Mouse (Mus musculus) hindbrain, embryonic 15.5 days (tissue): ENCODE data around the gene Fam69b. TPM values are rescaled to one million over a fixed set of nuclear protein-coding genes. Genes with fewer than 3 reads are reported as not detected.

ENCODE experiments used
- ATAC-seq: fragments of 200-750 bp; cut with Nextera tagmentation; 2 replicates; pipeline ENCODE4 v1.8.0; 2017; ENCODE audit warnings: low read depth, moderate number of reproducible peaks, moderate TSS enrichment; ENCODE audit not compliant: low FRiP score
- H3K27ac ChIP-seq: fragments of 300-500 bp; sonication (generic); replicated peaks from 2 replicates; pipeline ENCODE4 v1.5.1; 2015; ENCODE audit warnings: mild to moderate bottlenecking, inconsistent platforms
- H3K27me3 ChIP-seq: fragments of 300-500 bp; sonication (generic); 2 replicates; pipeline ENCODE4 v1.6.1; 2015; ENCODE audit warnings: control low read depth, inconsistent platforms
- H3K36me3 ChIP-seq: fragments of 300-500 bp; sonication (generic); 2 replicates; pipeline ENCODE4 v1.6.1; 2015; ENCODE audit warnings: control low read depth, inconsistent platforms
- H3K4me1 ChIP-seq: fragments of 300-500 bp; sonication (generic); replicated peaks from 2 replicates; pipeline ENCODE4 v1.6.1; 2015; ENCODE audit warnings: control low read depth, inconsistent platforms
- H3K4me2 ChIP-seq: fragments of 300-500 bp; sonication (generic); 2 replicates; pipeline ENCODE4 v1.6.1; 2015; ENCODE audit warnings: moderate library complexity, mild to moderate bottlenecking, inconsistent platforms
- H3K4me3 ChIP-seq: fragments of 300-500 bp; sonication (generic); 2 replicates; pipeline ENCODE4 v1.5.1; 2015; ENCODE audit warnings: mild to moderate bottlenecking, inconsistent platforms
- H3K9ac ChIP-seq: fragments of 300-500 bp; sonication (generic); 2 replicates; pipeline ENCODE4 v1.6.1; 2015; ENCODE audit warnings: inconsistent platforms
- H3K9me3 ChIP-seq: fragments of 300-500 bp; sonication (generic); 2 replicates; pipeline ENCODE4 v1.6.1; 2016; ENCODE audit warnings: control low read depth, inconsistent platforms
- WGBS: fragments of 180-500 bp; shearing (Covaris S2); methylation state at CpG from one replicate; pipeline ENCODE4 v1.1.7; 2015; 5-methylcytosine and 5-hydroxymethylcytosine counted together
- polyA plus RNA-seq: library from polyadenylated mRNA; unstranded; fragments of >200 nt; fragmentation: Nextera tagmentation; extraction: Ambion mirVana; gene quantifications from 2 replicates; pipeline ENCODE4 v1.2.1, GENCODE M21; 2015

Fam69b gene
- 138 and 152 TPM in 2 replicates for polyA plus RNA-seq

DNA sequence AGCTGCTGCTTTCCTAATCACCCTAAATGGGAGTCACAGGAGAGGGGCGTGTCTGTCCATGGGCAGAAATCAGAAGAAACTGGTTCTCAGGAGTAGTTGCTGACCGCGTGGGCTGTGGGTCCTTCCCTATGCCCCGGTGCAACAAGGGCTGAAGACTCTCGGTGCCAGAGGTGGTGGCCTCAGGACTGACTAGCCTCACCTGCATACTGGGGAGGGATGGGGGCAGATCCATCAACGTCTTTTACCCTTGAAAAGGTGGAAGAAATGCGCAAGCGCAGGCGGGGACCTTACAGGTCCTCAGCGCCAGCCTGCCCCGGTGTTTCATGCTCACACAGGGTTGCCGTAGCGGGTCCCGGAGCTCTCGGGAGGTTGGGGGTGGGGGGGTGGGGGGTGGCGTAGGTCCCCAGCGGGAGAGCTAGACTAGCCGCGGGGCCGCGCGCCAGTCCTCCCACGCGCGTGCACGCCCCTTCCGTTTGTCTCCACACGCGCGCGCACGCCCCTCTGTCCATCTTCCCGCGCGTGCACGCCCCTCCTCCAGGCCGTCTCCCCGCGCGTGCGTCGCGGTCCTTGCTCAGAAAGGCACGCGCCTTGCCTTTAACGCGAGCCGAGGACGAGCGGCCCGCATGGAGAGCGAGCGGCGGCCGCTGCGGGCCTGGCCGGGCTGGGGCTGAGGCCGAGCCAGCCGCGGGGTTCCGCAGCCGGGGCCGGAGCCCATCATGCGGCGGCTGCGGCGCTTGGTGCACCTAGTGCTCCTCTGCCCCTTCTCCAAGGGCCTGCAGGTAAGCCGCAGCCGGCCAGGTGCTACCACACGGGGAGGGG, at the start of gene Fam69b:
Gene Fam69b, plus strand, starts transcription at position 537 of the 819 bp plus-strand sequence.
- H3K4me1 ChIP-seq: peaks cover 51% of the 10 kb centered on the region
- H3K27me3 ChIP-seq: no peaks in the 10 kb centered on the region
- peak within 1 kb of the TSS; percentile 88 for H3K27ac ChIP-seq
- no peaks in the 10 kb centered on the region for H3K9me3 ChIP-seq
- H3K4me2 ChIP-seq: peak within 1 kb of the TSS; percentile 88
- 1% methylated on average over 58 of the region's 70 CpGs for WGBS
- H3K4me3 ChIP-seq: peak within 1 kb of the TSS; percentile 79
- ATAC-seq: peak; percentile 77
- peak within 1 kb of the TSS; percentile 94 for H3K9ac ChIP-seq
- H3K36me3 ChIP-seq: no peaks in the 10 kb centered on the region

DNA sequence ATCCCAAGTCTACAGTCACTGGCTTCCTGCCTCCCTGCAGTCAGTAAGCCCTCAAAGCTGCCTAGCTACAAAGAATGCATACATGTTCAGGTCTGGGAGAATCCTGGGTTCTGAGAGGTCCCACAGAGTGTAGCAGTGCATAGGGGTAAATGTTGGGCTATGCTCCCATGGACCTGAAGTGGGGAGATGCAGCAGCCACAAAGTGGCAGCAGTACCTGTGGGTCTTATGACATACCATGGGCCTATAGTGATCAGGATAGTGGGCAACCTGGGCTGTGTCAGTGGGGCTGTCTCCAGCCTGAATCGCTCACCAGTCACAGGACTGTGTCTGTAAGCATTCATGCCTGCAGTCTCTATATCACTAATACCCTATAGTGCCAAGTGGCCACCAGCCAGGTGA, 48.5 kb upstream of the Fam69b start, which contains the start of gene Egfl7:
Gene Egfl7, plus strand, starts transcription at position 301 of the 400 bp plus-strand sequence.
- Histone ChIP-seq H3K9me3 (no peaks in the 10 kb centered on the region), H3K36me3 (no peaks in the 10 kb centered on the region), H3K4me2 (no peak within 1 kb of the TSS), H3K4me3 (no peak within 1 kb of the TSS), H3K27ac (no peak within 1 kb of the TSS), H3K4me1 (no peaks in the 10 kb centered on the region), H3K9ac (no peak within 1 kb of the TSS), H3K27me3 (no peaks in the 10 kb centered on the region)
- ATAC-seq: no peak
- 96% methylated on average over 1 of the region's 1 CpGs for WGBS

DNA sequence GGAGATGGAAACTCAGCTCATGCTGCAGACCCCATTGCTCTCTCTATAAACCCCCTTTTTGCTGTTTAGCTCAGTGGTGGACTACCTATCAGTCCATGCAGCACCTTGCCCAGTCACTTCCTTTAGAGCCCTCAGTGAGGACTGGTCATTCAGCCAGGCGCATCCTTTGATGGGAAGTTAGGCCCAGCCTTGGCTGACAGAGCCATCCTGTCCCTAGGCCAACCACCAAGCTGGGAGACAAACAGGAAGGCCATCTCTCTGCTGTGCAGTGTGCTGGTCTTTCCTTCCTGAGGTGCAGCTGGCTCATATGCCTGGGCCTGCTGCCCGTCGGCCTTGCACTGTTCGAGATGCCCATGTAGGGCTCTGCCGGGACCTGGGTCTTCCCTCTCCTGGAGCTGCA, 47.5 kb upstream of the Fam69b start:
- 95% methylated on average over 5 of the region's 5 CpGs for WGBS
- Histone ChIP-seq H3K9me3 (no peaks in the 10 kb centered on the region), H3K27ac (no peak overlapping the region), H3K27me3 (no peaks in the 10 kb centered on the region), H3K36me3 (no peaks in the 10 kb centered on the region), H3K4me2 (no peak overlapping the region), H3K4me3 (no peak overlapping the region), H3K4me1 (no peaks in the 10 kb centered on the region), H3K9ac (no peak overlapping the region)
- ATAC-seq: no peak

- H3K4me2 ChIP-seq: no peak overlapping the region
- H3K27me3 ChIP-seq: no peaks in the 10 kb centered on the region
- H3K4me3 ChIP-seq: no peak overlapping the region
- H3K36me3 ChIP-seq: no peaks in the 10 kb centered on the region
- H3K4me1 ChIP-seq: peaks cover 10% of the 10 kb centered on the region
- H3K27ac ChIP-seq: no peak overlapping the region
- no peak for ATAC-seq
- H3K9ac ChIP-seq: no peak overlapping the region
- H3K9me3 ChIP-seq: no peaks in the 10 kb centered on the region
- WGBS: 74% methylated on average over 2 of the region's 2 CpGs
These were observed 46.1 kb upstream of the Fam69b start for GRCm38 (mm10) chr2:26582203-26582602.

DNA sequence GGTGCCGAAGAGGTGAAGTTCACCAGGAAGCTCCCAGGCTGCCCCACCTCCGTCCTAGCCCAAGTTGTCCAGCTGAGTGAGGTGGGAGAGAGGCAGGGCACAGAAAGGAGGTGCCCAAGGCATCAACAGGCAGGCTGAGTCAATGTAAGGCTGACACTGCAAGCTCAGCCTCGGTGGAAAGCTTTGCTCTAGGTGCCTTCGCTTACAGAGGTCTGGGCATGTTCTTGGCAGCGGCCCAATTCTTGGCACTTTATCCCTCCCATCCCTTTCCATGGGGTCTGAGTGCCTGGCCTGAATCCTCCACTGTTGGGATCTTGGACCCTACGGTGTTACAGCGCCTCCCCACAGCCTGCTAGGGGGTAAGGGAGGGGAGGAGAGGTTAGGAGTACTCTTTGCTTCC, 45.5 kb upstream of the Fam69b start:
- no peak overlapping the region for H3K4me3 ChIP-seq
- no peaks in the 10 kb centered on the region for H3K27me3 ChIP-seq
- peaks cover 14% of the 10 kb centered on the region for H3K4me1 ChIP-seq
- no peaks in the 10 kb centered on the region for H3K9me3 ChIP-seq
- H3K9ac ChIP-seq: no peak overlapping the region
- no peaks in the 10 kb centered on the region for H3K36me3 ChIP-seq
- no peak overlapping the region for H3K4me2 ChIP-seq
- 74% methylated on average over 7 of the region's 7 CpGs for WGBS
- no peak for ATAC-seq
- H3K27ac ChIP-seq: peak overlapping the region; percentile 42; the same call in 1 of the 2 replicates

GRCm38 (mm10) chr2:26583640-26584039, 44.6 kb upstream of the Fam69b start:
- H3K36me3 ChIP-seq: no peaks in the 10 kb centered on the region
- H3K4me3 ChIP-seq: peak overlapping the region; percentile 8; the same call in 1 of the 2 replicates
- H3K9ac ChIP-seq: no peak overlapping the region
- peaks cover 14% of the 10 kb centered on the region for H3K4me1 ChIP-seq
- H3K9me3 ChIP-seq: no peaks in the 10 kb centered on the region
- H3K27ac ChIP-seq: no peak overlapping the region
- H3K27me3 ChIP-seq: no peaks in the 10 kb centered on the region
- WGBS: 77% methylated on average over 11 of the region's 11 CpGs
- no peak overlapping the region for H3K4me2 ChIP-seq
- no peak for ATAC-seq

- Histone ChIP-seq H3K4me1 (peaks cover 14% of the 10 kb centered on the region), H3K9ac (no peak overlapping the region), H3K9me3 (no peaks in the 10 kb centered on the region), H3K4me2 (no peak overlapping the region), H3K4me3 (peak overlapping the region; percentile 66), H3K27me3 (no peaks in the 10 kb centered on the region), H3K36me3 (no peaks in the 10 kb centered on the region), H3K27ac (no peak overlapping the region; the same call in 1 of the 2 replicates)
- no peak for ATAC-seq
- 56% methylated on average over 6 of the region's 6 CpGs for WGBS
These were observed 42.5 kb upstream of the Fam69b start for GRCm38 (mm10) chr2:26585713-26586112.

DNA sequence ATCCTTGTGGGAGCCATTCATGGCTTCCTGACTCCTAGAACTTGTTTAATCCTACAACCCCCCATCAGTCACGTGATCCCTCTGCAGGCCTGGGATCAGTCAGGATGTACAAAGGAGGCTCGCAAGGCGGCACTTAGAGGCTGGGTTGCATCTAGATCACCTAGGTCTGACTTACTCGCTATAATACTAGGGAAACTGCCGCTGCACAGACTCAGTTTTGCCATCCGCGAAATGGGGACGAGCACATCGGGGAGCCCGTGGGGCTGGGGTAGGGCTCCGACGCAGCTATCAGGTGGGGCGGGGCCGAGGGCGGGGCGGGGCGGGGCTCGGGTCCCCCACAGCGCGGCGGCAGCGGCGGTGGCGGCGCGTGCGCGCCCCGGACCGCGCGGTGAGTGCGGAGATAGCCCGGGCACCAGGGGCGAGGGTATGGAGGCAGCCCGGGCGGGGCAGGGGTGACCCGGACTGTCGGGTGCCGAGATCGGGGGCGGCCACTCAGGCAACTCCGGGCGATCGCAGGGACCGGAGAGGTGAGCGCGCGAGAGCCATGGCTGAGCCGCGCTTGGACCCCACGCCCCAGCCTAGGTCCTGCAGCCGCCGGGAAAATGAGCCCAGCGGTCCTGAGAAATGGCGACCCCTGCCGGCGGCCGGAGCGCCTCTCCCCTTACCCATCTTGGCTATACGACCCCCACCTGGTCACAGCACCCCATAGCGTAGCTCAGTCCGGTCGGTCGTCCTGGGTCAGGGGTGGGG, 41.8 kb upstream of the Fam69b start, which contains the start of gene Gm20532:
Gene Gm20532, plus strand, starts transcription at position 346 of the 750 bp plus-strand sequence.
- peaks cover 14% of the 10 kb centered on the region for H3K4me1 ChIP-seq
- H3K36me3 ChIP-seq: no peaks in the 10 kb centered on the region
- peak; percentile 86 for ATAC-seq
- H3K4me2 ChIP-seq: peak within 1 kb of the TSS; percentile 87
- H3K27me3 ChIP-seq: no peaks in the 10 kb centered on the region
- H3K27ac ChIP-seq: peak within 1 kb of the TSS; percentile 52
- H3K9ac ChIP-seq: peak within 1 kb of the TSS; percentile 61
- no peaks in the 10 kb centered on the region for H3K9me3 ChIP-seq
- under 1% methylated on average over 64 of the region's 65 CpGs for WGBS
- H3K4me3 ChIP-seq: peak within 1 kb of the TSS; percentile 66

GRCm38 (mm10) chr2:26587044-26587405, 41.2 kb upstream of the Fam69b start:
- ATAC-seq: no peak

DNA sequence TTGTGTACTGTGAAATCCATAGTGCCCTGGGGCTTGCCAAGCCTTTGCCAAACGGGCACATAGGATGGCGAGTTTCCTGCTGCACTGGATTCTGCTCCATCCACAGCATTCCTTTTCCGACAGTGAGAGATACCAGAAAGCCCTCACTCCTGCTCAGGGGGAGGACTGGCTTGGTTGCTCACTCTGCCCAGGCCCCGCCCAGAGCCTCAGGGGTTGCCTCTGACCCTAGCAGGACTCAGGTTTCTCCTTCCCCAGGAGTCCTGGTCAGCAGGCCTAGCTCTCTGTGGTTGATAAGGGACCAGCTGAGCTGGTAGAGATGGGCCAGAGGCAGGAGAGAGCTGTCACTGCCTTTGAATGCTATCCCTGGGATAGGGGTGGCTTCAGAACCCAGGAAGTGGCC, 39.7 kb upstream of the Fam69b start:
- Histone ChIP-seq H3K9ac (no peak overlapping the region), H3K4me2 (peak overlapping the region; percentile 16; the same call in 1 of the 2 replicates), H3K4me3 (no peak overlapping the region)

More at GRCm38 (mm10) chr2:26587044-26587405, 41.2 kb upstream of the Fam69b start:
- Histone ChIP-seq H3K9ac (peak overlapping the region; percentile 61), H3K4me2 (peak overlapping the region; percentile 87), H3K27ac (peak overlapping the region; percentile 26), H3K9me3 (no peaks in the 10 kb centered on the region), H3K36me3 (no peaks in the 10 kb centered on the region), H3K4me3 (peak overlapping the region; percentile 66), H3K4me1 (peaks cover 14% of the 10 kb centered on the region), H3K27me3 (no peaks in the 10 kb centered on the region)
- whole genome bisulfite sequencing: 5% methylated on average over 11 of the region's 11 CpGs

DNA sequence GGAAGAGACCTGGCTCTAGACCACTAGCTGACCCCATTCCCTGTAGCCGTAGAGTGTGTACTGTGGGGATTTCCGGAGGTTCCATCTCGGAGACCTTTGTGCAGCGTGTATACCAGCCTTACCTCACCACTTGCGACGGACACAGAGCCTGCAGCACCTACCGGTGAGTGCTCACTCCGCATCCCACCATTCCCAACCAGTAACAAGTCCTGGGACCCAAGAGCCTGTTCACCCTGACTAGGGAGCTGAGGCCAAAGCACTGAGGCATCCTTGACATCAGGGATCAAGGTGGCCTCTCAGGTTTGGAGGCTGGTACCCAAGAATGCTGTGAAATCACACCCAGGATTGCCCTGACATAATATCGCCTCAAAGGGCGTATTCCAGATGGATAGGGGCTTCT, 39.0 kb upstream of the Fam69b start:
- Histone ChIP-seq H3K27ac (no peak overlapping the region), H3K4me2 (no peak overlapping the region), H3K9me3 (no peaks in the 10 kb centered on the region), H3K4me3 (no peak overlapping the region), H3K9ac (no peak overlapping the region), H3K27me3 (no peaks in the 10 kb centered on the region), H3K4me1 (peaks cover 14% of the 10 kb centered on the region), H3K36me3 (no peaks in the 10 kb centered on the region)
- 92% methylated on average over 10 of the region's 10 CpGs for WGBS
- ATAC-seq: no peak

More for the DNA sequence above, 39.7 kb upstream of the Fam69b start:
- H3K27ac ChIP-seq: no peak overlapping the region
- no peaks in the 10 kb centered on the region for H3K9me3 ChIP-seq
- peaks cover 14% of the 10 kb centered on the region for H3K4me1 ChIP-seq
- WGBS: 56% methylated on average over 4 of the region's 4 CpGs
- ATAC-seq: no peak
- no peaks in the 10 kb centered on the region for H3K36me3 ChIP-seq
- no peaks in the 10 kb centered on the region for H3K27me3 ChIP-seq

DNA sequence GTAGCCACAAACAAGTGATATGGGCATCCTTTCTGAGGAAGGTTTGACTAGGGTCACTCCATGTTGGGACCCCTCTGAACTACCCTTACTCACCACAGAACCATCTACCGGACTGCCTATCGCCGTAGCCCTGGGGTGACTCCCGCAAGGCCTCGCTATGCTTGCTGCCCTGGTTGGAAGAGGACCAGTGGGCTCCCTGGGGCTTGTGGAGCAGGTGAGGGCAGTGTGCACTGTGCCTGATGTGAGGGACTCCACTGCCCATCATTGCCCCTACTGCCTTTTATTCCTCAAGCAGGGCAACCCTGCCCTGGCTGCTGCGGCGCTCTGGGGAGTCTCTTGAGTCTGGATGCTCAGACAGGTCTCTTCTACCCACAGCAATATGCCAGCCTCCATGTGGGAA, 38.0 kb upstream of the Fam69b start:
- H3K4me3 ChIP-seq: no peak overlapping the region
- H3K4me1 ChIP-seq: peaks cover 14% of the 10 kb centered on the region
- 91% methylated on average over 7 of the region's 7 CpGs for WGBS
- H3K27ac ChIP-seq: no peak overlapping the region
- H3K36me3 ChIP-seq: no peaks in the 10 kb centered on the region
- H3K9me3 ChIP-seq: no peaks in the 10 kb centered on the region
- peak overlapping the region; percentile 2; the same call in 1 of the 2 replicates for H3K4me2 ChIP-seq
- no peaks in the 10 kb centered on the region for H3K27me3 ChIP-seq
- no peak for ATAC-seq
- no peak overlapping the region for H3K9ac ChIP-seq
